Mouse (Mus musculus) urinary bladder, postnatal 10 days (tissue): Measurements from ENCODE around the gene Cib1.

Source experiments
- DNase-seq: peaks from one replicate; pipeline ENCODE4 v3.0.0; 2022; ENCODE audit warnings: low spot score

Cib1 gene

GRCm38 (mm10) chr7:80231971-80232488 lies 583 bp downstream of the Cib1 start:
- DNase-seq: no peak

- no peak for DNase-seq
Observed at GRCm38 (mm10) chr7:80230196-80230595, 2.4 kb downstream of the Cib1 start.

- DNase-seq: no peak
Observed at GRCm38 (mm10) chr7:80227065-80227464, 5.5 kb downstream of the Cib1 start.

GRCm38 (mm10) chr7:80221179-80221750 lies 11.3 kb downstream of the Cib1 start:
- no peak for DNase-seq

DNA sequence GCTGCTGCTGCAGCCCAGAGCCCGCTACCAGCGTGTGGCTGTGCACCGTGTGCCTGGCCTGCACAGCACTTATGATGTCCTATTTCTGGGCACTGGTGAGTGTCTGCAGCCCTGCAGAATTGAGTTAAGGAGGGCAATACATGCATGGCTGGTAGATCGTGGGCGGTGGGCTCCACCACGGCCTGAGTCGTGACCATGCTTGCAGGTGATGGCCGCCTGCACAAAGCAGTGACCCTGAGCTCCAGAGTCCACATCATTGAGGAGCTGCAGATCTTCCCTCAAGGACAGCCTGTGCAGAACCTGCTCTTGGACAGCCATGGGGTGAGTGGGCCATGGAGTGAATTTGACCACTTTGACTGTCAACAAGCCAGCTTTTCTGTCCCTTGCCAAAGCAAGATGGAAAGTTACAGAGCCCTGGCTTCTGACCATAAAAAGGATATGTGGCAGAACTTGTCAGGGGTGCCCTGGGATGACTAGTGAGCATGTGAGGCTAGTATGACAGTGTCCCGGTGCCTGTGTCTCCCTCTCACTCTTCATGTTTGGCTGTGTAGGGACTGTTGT lies 12.3 kb downstream of the Cib1 start:
- no peak for DNase-seq

GRCm38 (mm10) chr7:80218666-80219065 lies 13.9 kb downstream of the Cib1 start:
- no peak for DNase-seq

DNA sequence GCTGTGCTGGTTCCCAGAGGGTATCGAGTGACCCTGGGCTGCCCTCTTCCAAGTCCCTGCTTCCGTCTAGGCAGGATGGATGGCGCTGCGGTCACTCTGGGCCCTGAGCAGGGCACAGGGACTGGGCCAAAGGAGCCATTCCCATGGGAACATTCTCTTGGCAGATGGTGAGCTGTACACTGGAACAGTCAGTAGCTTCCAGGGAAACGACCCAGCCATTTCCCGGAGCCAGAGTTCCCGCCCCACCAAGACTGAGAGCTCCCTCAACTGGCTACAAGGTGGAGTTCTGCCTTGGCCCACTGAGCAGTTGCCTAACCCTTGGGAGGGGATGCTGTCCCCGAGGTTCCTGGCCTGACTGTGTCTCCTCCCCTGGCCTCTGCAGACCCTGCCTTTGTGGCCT lies 16.0 kb downstream of the Cib1 start:
- DNase-seq: no peak

DNA sequence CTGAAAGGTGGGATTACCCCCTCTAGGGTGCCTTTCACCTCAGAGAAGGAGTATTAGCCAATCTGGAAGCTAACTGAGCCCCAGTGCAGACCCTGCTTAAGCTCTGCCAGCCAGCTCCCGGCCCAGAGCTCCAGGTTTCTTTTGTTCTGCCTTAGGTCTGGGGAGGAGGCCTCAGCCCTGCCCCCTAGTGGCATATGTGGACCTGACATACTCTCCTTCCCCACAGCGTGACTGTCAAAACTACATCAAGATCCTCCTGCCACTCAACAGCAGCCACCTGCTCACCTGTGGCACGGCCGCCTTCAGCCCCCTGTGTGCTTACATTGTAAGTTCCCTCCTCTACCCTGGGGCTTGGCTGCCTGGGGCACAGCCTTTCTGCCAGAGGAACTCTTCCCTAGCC lies 17.2 kb downstream of the Cib1 start:
- no peak for DNase-seq

- no peak for DNase-seq
Observed at GRCm38 (mm10) chr7:80214459-80214858, 18.2 kb downstream of the Cib1 start.

DNA sequence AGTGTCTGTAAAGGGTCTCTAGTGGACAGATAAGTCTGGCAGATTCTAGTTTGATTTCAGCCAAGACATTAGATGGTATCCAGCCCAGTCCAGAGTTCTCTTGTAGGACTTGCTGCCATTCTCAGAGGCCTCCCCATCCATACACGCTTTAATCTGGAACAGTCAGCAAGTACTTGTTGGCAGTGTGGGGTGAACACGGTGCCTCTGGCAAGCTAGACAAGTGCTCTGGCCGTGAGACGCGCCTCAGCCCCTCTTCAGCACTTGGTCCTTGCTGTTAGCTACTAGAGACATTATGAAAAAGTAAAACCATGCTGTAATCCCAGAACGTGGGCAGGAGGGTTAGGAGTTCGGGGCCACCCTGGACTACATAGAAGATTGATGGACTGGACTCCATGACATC lies 19.0 kb downstream of the Cib1 start:
- no peak for DNase-seq

DNA sequence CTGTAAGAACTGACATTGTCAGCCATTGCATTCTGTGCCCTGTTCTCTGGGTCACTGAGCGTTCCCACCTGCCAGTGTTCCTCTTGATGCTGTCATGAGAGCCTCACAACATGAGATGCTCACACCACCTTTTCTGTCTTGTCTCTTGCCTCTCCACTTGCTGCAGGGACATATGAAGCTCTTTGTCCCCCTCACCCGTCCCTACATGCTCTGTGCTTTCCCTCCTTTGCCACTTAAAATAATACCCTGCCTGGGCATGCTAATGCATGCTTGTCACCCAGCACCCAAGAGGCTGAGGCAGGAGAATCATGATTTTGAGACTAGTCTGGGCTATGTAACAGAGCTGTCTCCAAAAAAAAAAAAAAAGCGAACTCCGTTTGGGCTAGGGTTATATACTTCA lies 21.6 kb downstream of the Cib1 start:
- DNase-seq: no peak

- DNase-seq: no peak
Observed at GRCm38 (mm10) chr7:80209669-80210068, 22.9 kb downstream of the Cib1 start.

- DNase-seq: no peak
Observed at GRCm38 (mm10) chr7:80208738-80209430, 23.7 kb downstream of the Cib1 start.

DNA sequence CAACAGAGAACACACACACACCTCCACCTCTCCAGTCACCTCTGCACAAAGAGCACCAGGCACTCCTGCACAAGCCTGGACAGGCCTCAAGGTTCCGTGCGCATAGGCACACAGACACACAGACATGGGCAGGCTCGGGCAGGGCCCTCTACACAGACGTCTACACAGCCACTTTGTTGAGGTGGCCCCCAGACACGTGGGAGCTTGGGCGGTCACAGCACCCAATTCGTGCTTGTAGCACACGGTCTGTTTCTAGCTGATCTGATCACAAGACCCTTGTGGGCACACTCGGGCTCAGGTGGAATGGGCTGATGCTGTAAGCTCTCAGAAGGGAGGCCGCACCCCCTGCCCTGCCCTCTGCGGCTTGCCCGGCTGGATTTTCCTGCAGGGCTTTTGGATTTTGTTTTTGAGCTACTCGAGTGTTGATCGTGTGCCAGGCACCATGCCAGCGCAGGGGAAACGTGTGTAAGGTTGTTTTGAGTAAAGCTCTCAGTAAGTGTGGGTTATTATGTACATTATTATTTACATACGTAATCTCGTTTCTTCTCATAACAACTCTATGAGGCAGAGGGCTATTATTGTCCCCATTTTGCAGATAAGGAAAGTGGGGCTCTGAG lies 24.5 kb downstream of the Cib1 start:
- DNase-seq: no peak

GRCm38 (mm10) chr7:80207314-80207731 lies 25.3 kb downstream of the Cib1 start:
- no peak for DNase-seq

DNA sequence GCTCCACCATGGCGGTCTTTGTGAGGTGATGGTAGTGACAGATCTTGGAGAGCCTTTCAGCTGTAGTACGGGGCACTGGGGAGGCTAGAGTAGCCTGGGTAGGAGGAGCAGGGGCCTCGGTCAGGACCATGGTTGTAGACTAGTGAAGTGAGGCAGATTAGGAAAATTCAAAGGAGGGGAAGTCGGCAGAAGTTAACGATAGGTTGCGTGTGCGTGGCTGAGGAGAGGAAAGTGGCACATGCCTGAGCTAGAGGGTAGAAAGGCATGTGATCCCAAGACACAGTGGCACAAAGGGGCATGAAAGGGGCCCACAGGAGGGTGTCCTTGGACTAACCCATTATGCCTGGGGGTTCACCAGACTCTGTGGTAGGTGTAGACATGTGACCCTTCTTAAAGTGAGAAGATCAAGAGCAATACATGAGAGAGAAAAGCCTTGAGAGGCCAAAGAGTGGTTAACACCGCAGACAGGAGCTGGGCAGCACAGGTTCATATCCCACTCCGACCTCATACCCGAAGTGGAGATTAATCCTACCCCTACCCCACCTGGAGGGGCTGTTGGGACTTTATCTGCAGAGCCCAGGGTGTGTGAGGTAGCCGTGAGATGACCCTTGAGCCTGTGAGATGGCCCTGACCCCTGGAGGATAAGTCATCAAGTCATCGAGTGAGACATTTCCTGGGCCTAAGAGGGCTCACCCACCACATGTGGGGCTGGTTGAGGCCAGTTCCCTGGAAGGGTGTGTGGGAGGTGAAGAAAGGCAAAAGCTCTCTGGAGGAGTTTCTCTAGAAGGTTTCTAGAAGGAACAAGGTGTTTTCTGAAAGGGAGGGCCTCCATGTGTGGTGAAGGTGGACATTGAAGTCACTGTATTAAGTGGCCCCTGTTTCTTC lies 26.7 kb downstream of the Cib1 start:
- DNase-seq: no peak

DNA sequence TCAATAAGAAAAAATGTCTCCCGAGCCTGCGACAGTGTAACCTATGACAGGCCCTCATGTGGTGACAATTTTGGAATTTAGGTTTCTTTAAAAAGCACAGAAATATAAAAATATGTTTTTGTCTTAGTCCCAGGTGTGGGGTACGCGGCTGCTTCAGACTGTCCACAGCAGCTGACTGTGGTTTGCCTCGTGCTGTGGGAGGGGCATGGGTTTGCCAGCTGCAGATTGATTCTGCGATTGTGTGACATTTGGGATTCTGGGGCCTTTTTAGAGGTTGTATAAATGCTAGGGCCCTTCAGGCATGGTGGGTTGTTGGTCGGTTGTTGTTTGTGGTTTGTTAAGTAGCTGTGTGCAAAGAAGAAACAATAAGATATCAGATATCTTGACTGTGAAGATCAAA lies 27.7 kb downstream of the Cib1 start:
- DNase-seq: no peak

- DNase-seq: no peak
Observed at GRCm38 (mm10) chr7:80204362-80204761, 28.3 kb downstream of the Cib1 start.

DNA sequence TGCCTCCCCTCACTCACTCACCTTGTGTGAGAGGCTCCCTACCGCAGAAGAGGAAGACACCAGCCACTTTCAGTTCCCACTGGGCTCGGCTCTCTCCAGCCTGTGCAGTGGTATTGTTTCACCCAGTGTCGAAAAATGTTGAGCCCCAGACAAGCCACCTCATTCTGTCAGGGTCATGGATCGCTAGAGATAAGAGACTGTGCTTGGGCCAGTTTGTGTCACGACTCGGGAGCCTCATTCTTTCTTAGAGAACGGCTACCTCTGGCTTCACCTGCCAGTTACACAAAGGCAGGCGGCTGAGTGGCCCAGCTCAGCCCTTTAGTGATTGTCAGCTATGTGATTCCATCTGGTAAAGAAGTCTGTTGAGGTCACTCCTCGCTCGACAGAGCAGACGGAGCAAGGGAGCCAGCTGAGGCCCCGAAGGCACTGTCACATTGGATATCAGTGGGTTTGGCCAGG lies 28.9 kb downstream of the Cib1 start:
- no peak for DNase-seq

- DNase-seq: no peak
Observed at GRCm38 (mm10) chr7:80202961-80203360, 29.7 kb downstream of the Cib1 start.

DNA sequence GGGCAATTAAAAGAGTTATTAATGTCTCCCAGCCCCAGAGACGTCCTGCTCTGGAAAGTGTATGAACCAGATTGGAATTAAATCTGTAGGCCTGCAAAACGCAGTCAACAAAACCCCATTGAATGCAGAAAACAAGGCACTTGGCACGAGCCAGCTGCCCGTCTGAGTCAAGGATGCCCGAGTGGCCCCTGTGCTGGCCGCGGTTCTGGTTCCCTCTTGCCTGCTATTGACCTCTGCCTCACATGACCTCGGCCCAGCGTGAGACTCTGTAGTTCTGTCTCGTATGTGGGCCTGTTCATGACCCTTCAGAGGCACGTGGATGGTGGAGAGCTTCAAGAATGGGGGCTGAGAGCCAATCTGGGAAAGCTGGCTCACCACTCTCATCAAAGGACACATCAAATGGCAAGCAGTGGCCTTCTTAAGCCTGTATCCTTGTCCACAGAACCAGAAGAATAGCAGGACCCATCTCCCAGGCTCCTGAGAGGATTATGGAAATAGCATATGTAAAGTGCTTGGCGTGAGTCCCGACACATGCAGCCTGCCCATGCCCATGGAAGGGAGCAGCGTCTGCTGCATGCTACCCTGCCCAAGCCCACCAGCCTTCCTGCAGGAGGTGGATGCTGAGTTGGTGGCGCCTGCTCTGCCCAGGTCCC lies 30.6 kb downstream of the Cib1 start:
- DNase-seq: no peak
